Mouse (Mus musculus) limb, embryonic 15.5 days (tissue): ENCODE measurements around the gene Dglucy. TPM values are rescaled to one million over a fixed set of nuclear protein-coding genes. Genes with fewer than 3 reads are reported as not detected.

Experiments
- ATAC-seq: fragments of 200-750 bp; cut with Nextera tagmentation; 2 replicates; pipeline ENCODE4 v1.8.0; 2017; ENCODE audit warnings: low read depth, moderate TSS enrichment; ENCODE audit not compliant: insufficient number of reproducible peaks, low FRiP score, low TSS enrichment
- H3K27ac ChIP-seq: fragments of 300-500 bp; sonication (generic); 2 replicates; pipeline ENCODE4 v1.5.1; 2015; ENCODE audit warnings: moderate library complexity, mild to moderate bottlenecking, inconsistent platforms
- H3K27me3 ChIP-seq: fragments of 300-500 bp; sonication (generic); 2 replicates; pipeline ENCODE4 v1.6.1; 2015; ENCODE audit warnings: inconsistent platforms
- H3K36me3 ChIP-seq: fragments of 300-500 bp; sonication (generic); 2 replicates; pipeline ENCODE4 v1.6.1; 2015; ENCODE audit warnings: inconsistent platforms
- H3K4me1 ChIP-seq: fragments of 300-500 bp; sonication (generic); 2 replicates; pipeline ENCODE4 v1.6.1; 2015; ENCODE audit warnings: inconsistent platforms
- H3K4me2 ChIP-seq: fragments of 300-500 bp; sonication (generic); 2 replicates; pipeline ENCODE4 v1.6.1; 2015; ENCODE audit warnings: mild to moderate bottlenecking, inconsistent platforms
- H3K4me3 ChIP-seq: fragments of 300-500 bp; sonication (generic); 2 replicates; pipeline ENCODE4 v1.5.1; 2015; ENCODE audit warnings: mild to moderate bottlenecking, inconsistent platforms
- H3K9ac ChIP-seq: fragments of 300-500 bp; sonication (generic); 2 replicates; pipeline ENCODE4 v1.6.1; 2015; ENCODE audit warnings: inconsistent platforms
- H3K9me3 ChIP-seq: fragments of 300-500 bp; sonication (generic); 2 replicates; pipeline ENCODE4 v1.6.1; 2016; ENCODE audit warnings: inconsistent platforms
- WGBS: fragments of 180-500 bp; shearing (Covaris S2); methylation state at CpG from one replicate; pipeline ENCODE4 v1.1.7; 2015; 5-methylcytosine and 5-hydroxymethylcytosine counted together
- polyA plus RNA-seq: library from polyadenylated mRNA; unstranded; fragments of >200 nt; fragmentation: Nextera tagmentation; extraction: Ambion mirVana; gene quantifications from 2 replicates; pipeline ENCODE4 v1.2.1, GENCODE M21; 2015

Dglucy gene
- polyA plus RNA-seq, 1 experiment from 2014 or later = 3.1 TPM

DNA sequence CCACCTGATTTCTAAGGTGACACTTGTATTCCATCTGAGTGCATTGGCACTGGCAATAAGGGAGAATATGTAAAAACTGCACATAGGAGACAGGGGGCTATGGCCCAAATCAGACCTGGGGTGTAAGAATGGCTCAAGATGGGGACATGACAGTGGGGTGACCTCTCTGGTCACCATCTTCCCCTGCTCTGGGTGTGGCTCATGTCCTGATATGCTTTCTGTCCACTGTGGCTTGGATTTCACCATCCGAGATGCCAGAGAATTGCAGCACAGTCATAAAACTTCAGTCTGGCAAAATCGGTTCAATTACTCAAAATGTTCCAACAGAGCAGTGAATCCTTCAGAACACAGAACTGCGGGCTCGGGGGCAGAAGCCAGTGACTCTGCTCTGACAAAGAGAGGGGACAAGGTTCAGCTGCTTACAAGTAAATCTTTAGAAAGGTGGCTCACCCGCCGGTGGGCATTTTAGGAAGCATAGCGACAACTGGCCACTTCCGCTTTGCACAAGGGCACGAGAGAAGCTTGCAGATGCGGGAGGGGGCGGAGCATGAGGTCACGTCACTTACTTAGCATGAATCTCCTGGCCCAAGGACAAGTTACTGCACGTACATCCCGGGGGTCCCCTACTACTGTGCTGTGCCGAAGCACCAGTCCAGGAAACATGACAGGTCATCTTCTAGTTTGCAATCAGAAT lies 145.9 kb downstream of the Dglucy start:
- WGBS = 76% methylated on average over 15 of the region's 15 CpGs
- no peak overlapping the region for H3K27ac ChIP-seq

DNA sequence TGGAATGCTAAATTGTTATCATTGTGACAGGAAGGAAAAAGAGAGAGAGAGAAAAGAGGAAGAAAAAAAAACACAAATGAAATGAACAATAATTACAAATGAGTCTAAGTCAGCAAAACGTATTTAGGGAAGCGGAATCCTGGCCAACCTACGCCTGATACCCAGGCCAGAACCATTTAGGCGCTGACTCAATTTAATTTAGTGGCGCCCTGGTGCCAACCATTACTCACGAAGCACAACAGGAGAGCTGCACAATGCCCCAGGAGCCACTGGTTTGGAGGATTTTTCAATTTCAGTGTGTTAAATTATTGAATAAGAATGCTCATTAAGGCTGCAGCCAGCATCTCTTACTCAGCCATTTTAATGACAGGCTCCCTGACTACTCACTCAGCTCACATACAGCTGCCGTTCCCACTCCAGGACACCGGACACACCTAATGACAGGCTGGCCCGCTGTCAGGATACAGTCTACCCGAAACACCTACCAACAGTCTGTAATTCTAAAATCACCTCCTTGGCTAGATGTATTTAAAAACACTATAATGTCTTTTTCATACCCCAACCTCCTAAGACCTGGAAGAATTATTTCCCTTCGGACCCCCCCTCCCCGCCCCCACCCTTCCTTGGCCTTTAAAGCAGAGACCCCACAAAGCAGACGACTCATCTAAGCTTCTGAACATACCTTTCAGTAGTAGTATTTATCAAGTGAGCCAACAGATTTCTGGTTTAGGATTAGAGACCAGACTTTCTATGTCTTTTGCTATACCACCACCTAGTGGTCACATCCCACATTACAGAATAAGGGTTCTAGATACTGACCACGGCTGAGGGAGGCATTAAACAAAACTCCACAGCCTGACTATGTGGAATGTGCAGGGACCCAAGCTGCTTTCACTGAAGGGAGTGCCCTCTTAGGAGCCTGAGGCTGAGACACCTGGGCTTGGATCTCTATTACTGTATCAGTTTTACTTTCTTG lies 147.1 kb downstream of the Dglucy start:
- H3K27me3 ChIP-seq = no peaks in the 10 kb centered on the region
- no peaks in the 10 kb centered on the region for H3K9me3 ChIP-seq
- 0 out of 2 replicates have a peak, but pooled peaks cover 6% of the 10 kb centered on the region for H3K36me3 ChIP-seq
- no peak overlapping the region for H3K27ac ChIP-seq
- 64% methylated on average over 14 of the region's 14 CpGs for WGBS
- H3K4me3 ChIP-seq = no peak overlapping the region
- no peak overlapping the region for H3K4me2 ChIP-seq
- no peak overlapping the region for H3K9ac ChIP-seq
- no peaks in the 10 kb centered on the region for H3K4me1 ChIP-seq
- ATAC-seq = no peak

More for the DNA sequence above, 145.9 kb downstream of the Dglucy start:
- no peak overlapping the region for H3K9ac ChIP-seq
- no peak for ATAC-seq
- no peaks in the 10 kb centered on the region for H3K9me3 ChIP-seq
- 0 out of 2 replicates have a peak, but pooled peaks cover 6% of the 10 kb centered on the region for H3K36me3 ChIP-seq
- no peaks in the 10 kb centered on the region for H3K27me3 ChIP-seq
- no peak overlapping the region for H3K4me2 ChIP-seq
- no peak overlapping the region for H3K4me3 ChIP-seq
- H3K4me1 ChIP-seq = no peaks in the 10 kb centered on the region

DNA sequence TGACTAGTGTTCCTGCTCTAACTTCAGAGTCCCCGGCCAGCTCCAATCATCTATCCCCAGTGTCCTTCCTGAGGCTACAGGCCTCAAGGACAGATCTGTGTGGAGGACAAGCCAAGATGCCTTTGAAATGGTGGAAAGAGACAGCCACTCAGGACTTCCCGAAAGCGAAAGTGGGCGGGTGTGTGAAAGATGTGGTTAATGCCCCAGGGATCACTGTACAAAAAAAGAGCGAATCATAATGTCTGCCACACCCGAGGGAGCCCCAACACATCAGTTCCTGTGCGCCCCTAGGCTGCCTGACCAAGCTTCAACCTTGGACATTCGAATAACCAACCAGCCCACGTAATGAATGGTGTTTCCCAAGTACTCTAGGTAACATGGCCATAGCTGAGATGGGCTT lies 149.4 kb downstream of the Dglucy start:
- no peaks in the 10 kb centered on the region for H3K4me1 ChIP-seq
- H3K36me3 ChIP-seq = 0 out of 2 replicates have a peak, but pooled peaks cover 6% of the 10 kb centered on the region
- H3K9ac ChIP-seq = no peak overlapping the region
- H3K4me2 ChIP-seq = no peak overlapping the region
- WGBS = 90% methylated on average over 9 of the region's 9 CpGs
- H3K4me3 ChIP-seq = no peak overlapping the region
- H3K9me3 ChIP-seq = no peaks in the 10 kb centered on the region
- H3K27ac ChIP-seq = no peak overlapping the region
- H3K27me3 ChIP-seq = no peaks in the 10 kb centered on the region
- no peak for ATAC-seq

DNA sequence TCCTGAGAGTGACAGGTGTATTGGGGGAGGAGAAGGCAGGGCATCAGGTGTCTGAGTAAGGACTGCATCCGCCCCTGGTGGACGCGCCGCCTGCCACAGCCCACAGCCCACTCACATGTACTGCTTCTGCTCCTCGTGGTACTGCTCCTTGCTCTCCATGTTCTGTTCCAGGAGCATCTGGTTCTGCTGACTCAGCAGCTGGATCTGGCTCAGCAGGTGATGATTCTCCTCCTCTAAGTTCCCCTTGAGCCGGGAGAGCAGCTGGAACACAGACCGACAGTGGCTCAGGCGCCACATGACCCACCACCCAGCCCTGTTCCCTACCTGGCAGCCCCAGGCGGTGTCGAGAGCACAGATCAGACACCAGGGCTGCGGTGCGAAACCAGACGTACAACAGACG lies 152.8 kb downstream of the Dglucy start:
- H3K27ac ChIP-seq = no peak overlapping the region
- H3K36me3 ChIP-seq = 0 out of 2 replicates have a peak, but pooled peaks cover 6% of the 10 kb centered on the region
- H3K4me1 ChIP-seq = no peaks in the 10 kb centered on the region
- H3K9ac ChIP-seq = no peak overlapping the region
- no peaks in the 10 kb centered on the region for H3K27me3 ChIP-seq
- no peak for ATAC-seq
- no peak overlapping the region for H3K4me3 ChIP-seq
- no peak overlapping the region for H3K4me2 ChIP-seq
- WGBS = 96% methylated on average over 14 of the region's 14 CpGs
- no peaks in the 10 kb centered on the region for H3K9me3 ChIP-seq

DNA sequence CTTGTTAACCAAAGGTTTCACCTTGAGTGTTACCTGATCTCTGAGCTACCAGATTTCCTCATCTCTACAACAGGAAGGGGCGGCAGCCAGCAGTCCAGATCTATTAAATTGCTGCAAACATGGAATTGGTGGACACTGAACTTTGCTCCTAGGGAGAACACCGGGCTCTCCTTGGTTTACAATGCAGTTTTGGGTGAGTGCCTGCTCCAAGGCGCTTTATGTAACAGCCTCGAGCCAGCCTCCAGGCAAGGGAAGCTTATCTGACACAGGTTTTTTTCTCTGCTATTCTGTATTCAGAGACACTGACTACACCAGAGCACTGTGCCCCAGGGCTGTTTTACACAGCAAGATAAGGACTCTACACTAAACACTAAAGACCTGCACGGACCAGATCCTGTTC lies 155.9 kb downstream of the Dglucy start:
- WGBS = 77% methylated on average over 5 of the region's 5 CpGs
- H3K36me3 ChIP-seq = no peaks in the 10 kb centered on the region

DNA sequence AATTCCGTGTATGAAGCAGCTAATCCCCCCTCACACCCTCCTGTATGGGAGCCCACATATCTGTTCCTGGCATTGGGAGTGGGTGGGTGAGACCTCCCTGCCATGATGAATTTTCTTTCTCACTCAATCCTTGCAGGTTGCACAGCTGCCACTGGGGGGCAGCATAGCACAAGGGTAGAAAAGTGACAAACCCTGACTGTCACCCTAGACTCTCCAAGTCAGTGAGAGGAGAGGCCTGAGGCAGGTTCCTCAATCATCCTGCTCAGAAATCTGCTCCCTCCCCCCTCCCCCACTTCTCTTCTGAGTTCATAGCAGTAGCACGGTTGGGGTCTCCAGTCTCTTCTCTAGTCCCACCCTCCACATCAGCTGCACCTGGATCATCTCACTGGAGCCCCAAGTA lies 157.3 kb downstream of the Dglucy start:
- 14% methylated on average over 2 of the region's 2 CpGs for WGBS
- H3K4me3 ChIP-seq = no peak overlapping the region
- H3K9ac ChIP-seq = no peak overlapping the region
- no peaks in the 10 kb centered on the region for H3K9me3 ChIP-seq
- no peak overlapping the region for H3K27ac ChIP-seq
- H3K4me1 ChIP-seq = peaks cover 13% of the 10 kb centered on the region
- ATAC-seq = no peak
- no peak overlapping the region for H3K4me2 ChIP-seq
- no peaks in the 10 kb centered on the region for H3K36me3 ChIP-seq
- H3K27me3 ChIP-seq = no peaks in the 10 kb centered on the region

More for the DNA sequence above, 155.9 kb downstream of the Dglucy start:
- ATAC-seq = no peak
- peaks cover 13% of the 10 kb centered on the region for H3K4me1 ChIP-seq
- no peak overlapping the region for H3K4me3 ChIP-seq
- no peak overlapping the region for H3K4me2 ChIP-seq
- H3K27me3 ChIP-seq = no peaks in the 10 kb centered on the region
- no peaks in the 10 kb centered on the region for H3K9me3 ChIP-seq
- no peak overlapping the region for H3K27ac ChIP-seq
- no peak overlapping the region for H3K9ac ChIP-seq

DNA sequence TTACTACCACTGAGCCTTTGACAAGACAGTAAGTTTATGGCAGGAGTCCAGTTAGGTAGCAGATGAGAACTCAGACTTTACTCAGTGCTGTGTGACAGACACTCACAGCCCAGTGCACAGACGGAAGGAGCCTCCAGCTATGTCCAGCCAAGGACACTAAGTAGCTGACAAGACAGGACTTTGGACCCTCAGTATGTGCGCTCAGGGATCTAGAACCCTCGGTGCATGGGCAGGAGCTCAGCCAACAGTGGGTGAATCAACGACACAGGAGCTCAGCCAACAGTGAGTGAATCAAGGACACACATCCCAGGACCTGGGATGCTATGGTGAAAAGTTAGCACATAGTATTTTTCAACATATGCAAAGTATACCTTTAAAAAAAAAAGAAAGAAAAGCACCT lies 157.9 kb downstream of the Dglucy start:
- Histone ChIP-seq H3K4me1 (peaks cover 13% of the 10 kb centered on the region), H3K4me3 (no peak overlapping the region), H3K9me3 (no peaks in the 10 kb centered on the region), H3K27me3 (no peaks in the 10 kb centered on the region), H3K9ac (no peak overlapping the region), H3K36me3 (no peaks in the 10 kb centered on the region), H3K27ac (no peak overlapping the region), H3K4me2 (no peak overlapping the region)
- 80% methylated on average over 4 of the region's 4 CpGs for WGBS
- ATAC-seq = no peak

DNA sequence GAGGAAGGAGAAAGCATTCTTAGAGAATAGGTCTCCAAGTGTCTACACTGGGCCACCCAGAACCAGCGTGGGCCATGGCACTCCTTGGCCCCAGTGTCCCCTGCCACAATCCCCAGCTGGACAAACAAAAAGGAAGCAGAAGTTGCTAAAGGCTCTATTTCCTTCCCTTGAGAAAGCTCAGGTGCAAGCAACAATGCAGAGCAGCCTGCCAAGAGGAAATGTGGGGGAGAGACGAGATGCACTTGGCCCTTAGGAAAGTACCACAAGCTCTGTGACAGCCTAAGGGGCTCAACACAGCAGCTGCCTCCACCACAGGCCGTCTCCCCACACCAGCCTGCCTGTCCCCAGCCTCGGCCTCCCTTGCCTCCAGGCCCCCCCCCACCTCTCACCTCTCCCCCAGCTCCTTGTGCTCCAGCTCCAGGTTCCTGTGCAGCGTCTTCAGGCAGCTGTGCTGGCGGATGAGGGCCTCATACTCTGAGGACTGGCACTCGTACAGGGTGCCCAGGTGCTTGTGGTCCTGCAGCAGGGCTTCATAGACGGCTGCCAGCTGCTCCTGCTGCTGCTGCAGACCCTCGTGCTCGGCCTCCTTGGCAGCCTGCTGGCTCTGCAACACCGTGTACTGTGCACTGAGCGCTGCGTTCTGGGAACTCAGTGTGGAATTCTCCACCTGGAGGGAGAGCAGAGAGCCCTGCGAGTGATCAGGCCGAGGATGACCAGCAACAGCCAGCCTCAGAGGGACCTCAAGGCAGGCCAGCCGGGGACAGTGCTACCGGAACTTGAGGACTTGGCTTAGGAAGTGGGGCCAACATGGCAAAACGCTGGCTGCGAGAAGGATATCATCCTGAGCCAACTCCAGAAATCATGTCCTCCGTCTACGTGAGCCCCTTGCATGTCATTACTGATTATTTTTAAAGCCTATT lies 158.8 kb downstream of the Dglucy start:
- Histone ChIP-seq H3K4me3 (no peak overlapping the region), H3K9me3 (no peaks in the 10 kb centered on the region), H3K27ac (peak overlapping the region; percentile 65), H3K36me3 (no peaks in the 10 kb centered on the region), H3K27me3 (no peaks in the 10 kb centered on the region), H3K9ac (no peak overlapping the region), H3K4me2 (no peak overlapping the region), H3K4me1 (peaks cover 13% of the 10 kb centered on the region)
- ATAC-seq = no peak; the same call in 1 of the 2 replicates
- WGBS = 55% methylated on average over 21 of the region's 21 CpGs

DNA sequence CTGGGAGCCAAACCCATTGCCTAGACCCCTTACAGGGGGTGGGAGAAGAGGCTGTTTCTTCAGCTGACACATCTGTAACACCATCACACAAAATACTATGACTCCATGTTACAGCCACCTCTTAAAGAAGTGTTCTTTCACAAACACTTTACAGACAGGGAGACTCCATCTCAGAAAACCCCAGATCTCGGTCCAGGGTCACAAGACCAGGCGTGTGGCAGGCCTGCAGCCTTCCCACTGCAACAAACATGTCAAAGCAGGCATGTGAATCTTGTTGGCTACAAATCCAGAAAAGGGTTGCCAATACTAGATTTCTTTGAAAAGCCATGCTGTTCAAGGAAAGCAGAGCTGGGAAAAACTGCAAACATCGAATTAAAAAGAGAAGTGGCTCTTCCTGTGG lies 162.5 kb downstream of the Dglucy start:
- no peak overlapping the region for H3K4me2 ChIP-seq
- H3K27ac ChIP-seq = no peak overlapping the region
- no peak overlapping the region for H3K4me3 ChIP-seq
- H3K9me3 ChIP-seq = no peaks in the 10 kb centered on the region
- WGBS = 73% methylated on average over 3 of the region's 3 CpGs
- H3K9ac ChIP-seq = no peak overlapping the region
- peaks cover 6% of the 10 kb centered on the region; the same call in 1 of the 2 replicates for H3K36me3 ChIP-seq
- no peak for ATAC-seq
- H3K27me3 ChIP-seq = no peaks in the 10 kb centered on the region
- H3K4me1 ChIP-seq = peaks cover 13% of the 10 kb centered on the region

DNA sequence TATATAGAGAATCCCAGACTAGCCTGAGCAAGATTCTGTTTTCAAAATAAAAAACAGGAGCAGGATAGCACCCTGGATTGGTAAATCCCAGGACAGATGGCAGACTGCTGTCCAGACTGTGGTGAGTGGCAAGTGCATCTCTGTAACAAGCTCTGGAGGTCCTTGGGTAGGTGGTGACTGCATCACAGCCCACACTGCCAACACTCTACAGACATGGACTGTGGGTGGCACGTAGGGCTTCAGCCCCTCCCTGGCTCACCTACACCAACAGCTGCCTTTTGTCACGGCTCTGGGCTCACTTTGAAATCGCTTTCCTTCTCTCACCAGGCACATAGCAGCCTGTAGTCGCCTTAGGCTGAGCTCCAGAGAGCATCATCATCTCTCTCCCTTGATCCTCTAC lies 164.3 kb downstream of the Dglucy start:
- peaks cover 6% of the 10 kb centered on the region; the same call in 1 of the 2 replicates for H3K36me3 ChIP-seq
- no peaks in the 10 kb centered on the region for H3K9me3 ChIP-seq
- WGBS = 81% methylated on average over 4 of the region's 4 CpGs
- no peak overlapping the region for H3K4me3 ChIP-seq
- no peak overlapping the region for H3K4me2 ChIP-seq
- no peak for ATAC-seq
- no peaks in the 10 kb centered on the region for H3K27me3 ChIP-seq
- H3K9ac ChIP-seq = no peak overlapping the region
- 0 out of 2 replicates have a peak, but pooled peaks cover 3% of the 10 kb centered on the region for H3K4me1 ChIP-seq
- H3K27ac ChIP-seq = no peak overlapping the region

DNA sequence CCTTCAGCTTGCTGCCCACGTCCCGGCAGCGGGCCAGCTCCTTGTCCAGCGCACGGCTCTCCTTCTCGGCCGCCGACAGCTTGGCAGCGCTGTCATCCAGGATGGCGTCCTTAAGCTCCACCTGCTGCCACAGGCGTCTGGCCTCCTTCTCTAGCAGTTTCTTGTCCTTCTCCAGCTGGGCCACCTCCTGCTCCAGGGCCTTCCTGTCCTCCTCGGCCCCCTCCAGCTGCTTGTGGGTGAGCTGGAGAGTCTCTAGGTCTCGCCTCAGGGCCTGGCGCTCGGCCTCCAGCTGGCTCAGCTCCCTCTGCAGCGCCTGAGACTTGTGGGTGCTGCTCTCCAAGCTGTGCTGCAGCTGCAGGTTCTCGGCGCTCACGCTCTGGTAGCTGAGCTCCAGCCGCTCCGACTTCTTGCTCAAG lies 166.1 kb downstream of the Dglucy start:
- Histone ChIP-seq H3K4me2 (no peak overlapping the region), H3K36me3 (peaks cover 6% of the 10 kb centered on the region; the same call in 1 of the 2 replicates), H3K27me3 (no peaks in the 10 kb centered on the region), H3K9me3 (no peaks in the 10 kb centered on the region), H3K9ac (no peak overlapping the region), H3K27ac (no peak overlapping the region), H3K4me3 (no peak overlapping the region), H3K4me1 (no peaks in the 10 kb centered on the region)
- WGBS = 90% methylated on average over 21 of the region's 21 CpGs
- ATAC-seq = no peak
